Mouse (Mus musculus) layer of hippocampus, adult 2 months (tissue): ENCODE data around the gene H2afv. TPM values are rescaled to one million over a fixed set of nuclear protein-coding genes. Genes with fewer than 3 reads are reported as not detected.

Experiments used
- DNase-seq, 2 experiments: peaks; one replicate each; pipeline ENCODE4 v3.0.0; 2022; ENCODE audit warnings: low spot score in 2 of 2
- H3K27ac ChIP-seq: fragments of 200-600 bp; 2 replicates; pipeline ENCODE4 v1.8.1; 2022
- H3K4me3 ChIP-seq: fragments of 200-600 bp; 2 replicates; pipeline ENCODE4 v1.8.1; 2022; ENCODE audit warnings: mild to moderate bottlenecking
- CTCF ChIP-seq: fragments of 200-600 bp; conservative IDR thresholded peaks from 2 replicates; pipeline ENCODE4 v1.8.1; 2022; ENCODE audit warnings: antibody characterized with exemption, mild to moderate bottlenecking, moderate library complexity
- microRNA-seq, 2 experiments: library from miRNA; unstranded; fragments of <30 nt; microRNA quantifications; one replicate each; pipeline ENCODE4 v1.2.0; 2021
- total RNA-seq, 2 experiments: library from RNA; stranded (reverse); gene quantifications; 2 replicates each; pipeline ENCODE4 v1.2.3; 2021

Gene H2afv
- total RNA-seq, 2 experiments from 2014 or later: 43.6 to 47.3 TPM

- peak within 1 kb of the TSS; percentile 94 for H3K4me3 ChIP-seq
- DNase-seq: peak; percentile 90 to 92
- peak within 1 kb of the TSS; percentile 94 for H3K27ac ChIP-seq
- TF ChIP-seq CTCF: no peak
Measured at GRCm38 (mm10) chr11:6388726-6389413, 55.4 kb downstream of the H2afv start, which contains the start of gene Zmiz2. TSS of gene Zmiz2 (plus strand) at chr11:6389074.

DNA sequence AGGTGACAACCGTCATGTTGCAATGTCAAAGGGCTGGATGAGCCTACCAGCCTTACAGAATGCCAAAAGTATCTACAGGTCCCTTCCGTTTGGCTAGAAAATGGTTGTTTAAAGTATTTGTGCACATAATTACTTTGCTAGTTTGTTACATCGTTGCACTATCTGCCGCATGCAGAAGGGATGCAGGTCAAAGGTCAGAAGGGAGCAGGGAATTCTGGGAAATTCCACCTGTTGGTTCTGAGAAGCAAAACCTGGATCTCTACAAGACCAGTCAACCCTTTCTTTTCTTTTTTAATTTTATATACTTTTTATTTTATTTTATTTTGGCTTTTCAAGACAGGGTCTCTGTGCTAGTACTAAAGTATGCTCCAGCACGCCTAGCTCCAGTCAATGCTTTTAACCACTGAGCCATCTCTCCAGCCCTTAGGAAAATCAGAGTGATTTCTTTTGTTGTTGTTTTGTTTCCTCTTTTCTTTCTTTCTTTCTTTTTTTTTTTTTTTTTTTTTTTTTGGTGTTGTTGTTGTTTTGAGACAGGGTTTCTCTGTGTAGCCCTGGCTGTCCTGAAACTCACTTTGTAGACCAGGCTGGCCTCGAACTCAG, 56.0 kb downstream of the H2afv start:
- Histone ChIP-seq H3K27ac (peak overlapping the region; percentile 94), H3K4me3 (peak overlapping the region; percentile 82)
- TF ChIP-seq CTCF: peak; percentile 16; the same call in 1 of the 2 replicates
- DNase-seq: no peak

- H3K4me3 ChIP-seq: no peak overlapping the region
- DNase-seq: no peak
- H3K27ac ChIP-seq: no peak overlapping the region
- TF ChIP-seq CTCF: no peak
Measured at GRCm38 (mm10) chr11:6380916-6381315, 63.3 kb downstream of the H2afv start.

Small RNAs within 50 kb of the gene (microRNA-seq; reads per million reads assigned to microRNA genes)
- gene Gm22123 (0 reads per million in 2 experiments), gene Mir7651 (0.32 to 0.74 reads per million in 2 experiments)

Other genes with a start within 250 kb of the H2afv start
- gene A730071L15Rik, start 244.4 kb downstream of the H2afv start, total RNA-seq: under 1 TPM in 1 of 2 experiments, not detected in 1; 0.31 TPM
- 100 to 1,000 TPM; 117 to 118 TPM for gene Nudcd3, start 244.0 kb downstream of the H2afv start, total RNA-seq
- gene Npc1l1, start 214.3 kb downstream of the H2afv start, total RNA-seq: under 1 TPM; 0.27 to 0.51 TPM
- 10 to 100 TPM; 40.1 to 48.8 TPM for gene Ddx56, start 176.7 kb downstream of the H2afv start, total RNA-seq
- gene Tmed4, start 169.6 kb downstream of the H2afv start, total RNA-seq: 100 to 1,000 TPM in 1 of 2 experiments, 10 to 100 TPM in 1; 98.7 to 104 TPM
- 100 to 1,000 TPM; 214 to 221 TPM for gene Ogdh, start 152.8 kb downstream of the H2afv start, total RNA-seq
- 100 to 1,000 TPM; 170 TPM for gene Zmiz2, start 55.4 kb downstream of the H2afv start, total RNA-seq
- gene Ppia, start 29.0 kb downstream of the H2afv start, total RNA-seq: 1,000 to 10,000 TPM; 1,589 to 1,677 TPM
- 100 to 1,000 TPM; 234 to 240 TPM for gene Purb, start 31.5 kb upstream of the H2afv start, total RNA-seq
- under 1 TPM; 0.59 to 0.91 TPM for gene Myo1g, start 76.5 kb upstream of the H2afv start, total RNA-seq
- gene Ccm2, start 102.4 kb upstream of the H2afv start, total RNA-seq: 10 to 100 TPM; 50.2 to 55.8 TPM
- 10 to 100 TPM; 36.9 to 37.1 TPM for gene Nacad, start 161.6 kb upstream of the H2afv start, total RNA-seq
- 10 to 100 TPM; 42.9 to 52.9 TPM for gene Tbrg4, start 181.6 kb upstream of the H2afv start, total RNA-seq
- gene Wap, start 194.2 kb upstream of the H2afv start, total RNA-seq: not detected
- 1 to 10 TPM; 6.1 to 7.6 TPM for gene Ramp3, start 214.1 kb upstream of the H2afv start, total RNA-seq